Mouse (Mus musculus) cerebellum, postnatal 10 days (tissue): ENCODE data around the gene A830031A19Rik.

Experiments used
- DNase-seq, 2 experiments: peaks; one replicate each; pipeline ENCODE4 v3.0.0; 2021; ENCODE audit warnings: mixed read lengths in 2 of 2

The A830031A19Rik gene

GRCm38 (mm10) chr11:24076127-24076650, 1.3 kb upstream of the A830031A19Rik start:
- DNase-seq = peak; percentile 63 to 72

- DNase-seq = peak; percentile 41 to 53
Measured at GRCm38 (mm10) chr11:24075486-24076126, 752 bp upstream of the A830031A19Rik start.

- peak in 1 of 2 experiments; percentile 16 for DNase-seq
Measured at GRCm38 (mm10) chr11:24074021-24074591, 748 bp downstream of the A830031A19Rik start.

GRCm38 (mm10) chr11:24065313-24065712, 9.5 kb downstream of the A830031A19Rik start:
- DNase-seq = peak; percentile 34 to 42

GRCm38 (mm10) chr11:24064221-24064620, 10.6 kb downstream of the A830031A19Rik start:
- no peak for DNase-seq

GRCm38 (mm10) chr11:24062495-24063096, 12.3 kb downstream of the A830031A19Rik start:
- DNase-seq = no peak

- DNase-seq = peak; percentile 44 to 60
Measured at GRCm38 (mm10) chr11:24061819-24062218, 13.0 kb downstream of the A830031A19Rik start.

- DNase-seq = no peak
Measured at GRCm38 (mm10) chr11:24060428-24060827, 14.4 kb downstream of the A830031A19Rik start.

GRCm38 (mm10) chr11:24059137-24059536, 15.7 kb downstream of the A830031A19Rik start:
- DNase-seq = no peak

- DNase-seq = peak; percentile 35 to 38
Measured at GRCm38 (mm10) chr11:24052882-24053281, 22.0 kb downstream of the A830031A19Rik start.

GRCm38 (mm10) chr11:24050032-24050757, 24.7 kb downstream of the A830031A19Rik start:
- DNase-seq = no peak

GRCm38 (mm10) chr11:24049226-24050031, 25.4 kb downstream of the A830031A19Rik start:
- peak; percentile 91 to 92 for DNase-seq

- no peak for DNase-seq
Measured at GRCm38 (mm10) chr11:24044025-24044424, 30.8 kb downstream of the A830031A19Rik start.

- DNase-seq = no peak
Measured at GRCm38 (mm10) chr11:24020760-24021159, 54.1 kb downstream of the A830031A19Rik start.

GRCm38 (mm10) chr11:24018783-24019182, 56.1 kb downstream of the A830031A19Rik start:
- DNase-seq = no peak

- DNase-seq = no peak
Measured at GRCm38 (mm10) chr11:24016647-24017179, 58.1 kb downstream of the A830031A19Rik start.

- DNase-seq = no peak
Measured at GRCm38 (mm10) chr11:24016049-24016448, 58.8 kb downstream of the A830031A19Rik start.

GRCm38 (mm10) chr11:24014642-24015041, 60.2 kb downstream of the A830031A19Rik start:
- DNase-seq = no peak

- DNase-seq = no peak
Measured at GRCm38 (mm10) chr11:24012301-24012700, 62.6 kb downstream of the A830031A19Rik start.

GRCm38 (mm10) chr11:24008976-24009375, 65.9 kb downstream of the A830031A19Rik start:
- no peak for DNase-seq

- peak; percentile 73 to 74 for DNase-seq
Measured at GRCm38 (mm10) chr11:24008244-24008643, 66.6 kb downstream of the A830031A19Rik start.
